Mouse (Mus musculus): ENCODE measurements around the gene Tiam1. TPM values are rescaled to one million over a fixed set of nuclear protein-coding genes. Genes with fewer than 3 reads are reported as not detected.

Tiam1 gene
- polyA plus RNA-seq, 1 experiment: 1.8 TPM

DNA sequence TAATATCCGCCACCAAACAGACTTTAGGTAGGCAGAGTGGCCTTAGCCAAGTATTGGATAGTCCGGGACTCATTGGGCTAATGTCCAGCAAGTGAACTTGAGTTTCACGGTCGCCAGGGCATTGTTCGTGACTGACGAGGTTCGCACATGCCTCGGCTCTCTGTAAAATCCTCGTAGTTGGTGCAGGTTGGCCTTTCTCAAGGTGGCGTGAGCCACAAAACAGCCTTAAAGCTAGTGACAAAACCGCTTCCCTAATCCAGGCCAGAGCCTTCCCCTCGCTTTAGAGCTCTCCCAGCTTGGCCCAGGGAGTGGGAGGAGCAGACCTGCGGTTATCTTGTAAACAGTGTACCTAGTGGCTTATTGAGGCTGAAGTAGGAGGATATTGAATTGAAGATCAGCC is 972 bp upstream of the Tiam1 start:
- Histone ChIP-seq H3K4me1 (ENCODE audit: control insufficient read depth, insufficient read depth, insufficient read length, low read length) (peaks cover 3% of the 10 kb centered on the region; the same call in 1 of the 2 replicates), H3K36me3 (ENCODE audit: control insufficient read depth, insufficient read depth, low read length) (no peaks in the 10 kb centered on the region), H3K4me3 (ENCODE audit: low read depth, low read length) (peak overlapping the region; percentile 82), H3K27me3 (ENCODE audit: control insufficient read depth, insufficient read depth, low read length) (no peaks in the 10 kb centered on the region), H3K27ac (ENCODE audit: insufficient read depth, low read depth, low read length) (no peak overlapping the region)
- no peak for TF ChIP-seq CTCF (IDR thresholded peaks at IDR 0.05; ENCODE audit: extremely low read depth, insufficient read length, insufficient replicate concordance, low read depth, low read length)
- 7% methylated on average over 13 of the region's 13 CpGs for WGBS

DNA sequence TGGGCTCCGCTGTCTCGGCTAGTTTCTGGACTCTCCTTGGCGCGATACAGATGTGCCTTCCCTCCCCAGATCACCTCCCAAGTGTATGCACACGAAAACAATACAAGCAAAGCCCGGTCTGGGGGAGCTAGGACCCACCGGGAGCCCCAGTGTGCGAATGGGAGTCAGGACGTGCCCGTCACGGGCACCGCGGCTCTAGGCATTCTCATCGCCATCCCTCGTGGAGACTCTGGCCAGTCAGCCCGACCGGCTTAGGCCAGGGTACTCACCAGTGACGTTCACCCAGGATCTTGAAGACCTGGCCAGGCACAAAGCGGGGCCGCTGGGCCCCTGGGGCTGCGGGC is 181 bp downstream of the Tiam1 start:
- H3K4me1 ChIP-seq (ENCODE audit: control insufficient read depth, insufficient read depth, insufficient read length, low read length): peaks cover 3% of the 10 kb centered on the region; the same call in 1 of the 2 replicates
- TF ChIP-seq CTCF (IDR thresholded peaks at IDR 0.05; ENCODE audit: extremely low read depth, insufficient read length, insufficient replicate concordance, low read depth, low read length) (0 out of 2 replicates have a peak, but pooled peaks have one; percentile 13), POLR2A (IDR thresholded peaks at IDR 0.05; ENCODE audit: low read depth, low read length) (no peak)
- H3K27ac ChIP-seq (ENCODE audit: insufficient read depth, low read depth, low read length): no peak overlapping the region
- H3K36me3 ChIP-seq (ENCODE audit: control insufficient read depth, insufficient read depth, low read length): no peaks in the 10 kb centered on the region
- no peaks in the 10 kb centered on the region for H3K27me3 ChIP-seq (ENCODE audit: control insufficient read depth, insufficient read depth, low read length)
- peak overlapping the region; percentile 82 for H3K4me3 ChIP-seq (ENCODE audit: low read depth, low read length)
- WGBS: under 1% methylated on average over 21 of the region's 21 CpGs

DNA sequence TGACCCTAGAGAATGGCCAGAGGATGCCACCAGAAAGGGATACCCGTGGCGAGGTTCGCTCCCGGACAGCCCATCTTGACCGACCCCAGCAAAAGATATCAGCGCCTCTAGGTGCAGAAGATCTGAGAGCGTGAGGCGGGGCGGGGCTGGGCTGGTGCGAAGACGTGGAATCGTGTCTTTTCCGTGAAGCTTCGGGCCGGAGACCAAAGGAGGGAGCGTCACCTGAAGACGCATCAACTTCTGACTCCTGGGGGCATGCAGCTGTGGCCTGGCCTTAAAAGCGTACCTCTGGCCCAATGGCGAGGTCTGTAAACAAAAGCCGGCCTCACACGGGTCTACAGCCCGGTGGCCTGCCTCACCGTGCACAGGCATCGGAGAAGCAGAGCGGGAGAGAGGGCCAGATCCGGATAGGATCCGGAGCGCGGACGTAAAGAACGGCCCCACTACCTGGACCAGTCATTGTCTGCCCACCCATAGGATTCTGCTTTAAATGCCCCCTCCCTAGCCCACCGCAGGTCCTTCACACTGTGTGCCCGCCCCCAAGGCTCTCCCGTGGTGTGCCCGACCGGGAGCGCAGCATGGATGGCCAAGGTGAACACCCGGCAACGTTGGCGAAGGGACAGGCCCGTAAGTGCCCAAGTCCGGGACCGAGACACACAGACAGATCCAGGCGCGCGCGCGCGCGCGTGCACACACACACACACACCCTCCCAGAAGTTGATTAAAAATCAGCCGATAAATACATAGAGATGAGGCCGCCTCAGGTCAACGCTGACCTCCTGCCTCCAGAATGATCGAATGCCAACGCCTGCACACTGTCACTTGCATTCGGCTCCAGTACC is 774 bp downstream of the Tiam1 start:
- no peaks in the 10 kb centered on the region for H3K27me3 ChIP-seq (ENCODE audit: control insufficient read depth, insufficient read depth, low read length)
- no peaks in the 10 kb centered on the region for H3K36me3 ChIP-seq (ENCODE audit: control insufficient read depth, insufficient read depth, low read length)
- WGBS: under 1% methylated on average over 57 of the region's 57 CpGs
- no peak overlapping the region for H3K27ac ChIP-seq (ENCODE audit: insufficient read depth, low read depth, low read length)
- TF ChIP-seq POLR2A (IDR thresholded peaks at IDR 0.05; ENCODE audit: low read depth, low read length) (no peak), CTCF (IDR thresholded peaks at IDR 0.05; ENCODE audit: extremely low read depth, insufficient read length, insufficient replicate concordance, low read depth, low read length) (no peak)
- peaks cover 3% of the 10 kb centered on the region; the same call in 1 of the 2 replicates for H3K4me1 ChIP-seq (ENCODE audit: control insufficient read depth, insufficient read depth, insufficient read length, low read length)
- H3K4me3 ChIP-seq (ENCODE audit: low read depth, low read length): peak overlapping the region; percentile 82

DNA sequence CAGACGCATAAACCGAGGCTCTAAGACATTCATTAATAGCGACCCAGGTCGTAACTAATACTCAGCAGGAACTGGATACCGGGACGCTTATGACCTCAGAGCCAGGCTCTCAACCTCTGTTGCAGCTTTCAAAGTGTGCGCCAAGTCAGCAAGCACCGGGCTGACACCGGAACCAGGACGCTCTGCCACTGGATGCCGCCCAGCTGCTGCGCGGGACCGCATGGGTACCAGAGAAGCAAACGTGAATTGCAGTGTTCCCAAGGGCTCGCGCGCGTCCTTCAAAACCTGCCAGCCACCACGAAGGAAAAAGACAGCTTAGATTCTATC is 1.4 kb downstream of the Tiam1 start:
- 3% methylated on average over 20 of the region's 20 CpGs for WGBS

DNA sequence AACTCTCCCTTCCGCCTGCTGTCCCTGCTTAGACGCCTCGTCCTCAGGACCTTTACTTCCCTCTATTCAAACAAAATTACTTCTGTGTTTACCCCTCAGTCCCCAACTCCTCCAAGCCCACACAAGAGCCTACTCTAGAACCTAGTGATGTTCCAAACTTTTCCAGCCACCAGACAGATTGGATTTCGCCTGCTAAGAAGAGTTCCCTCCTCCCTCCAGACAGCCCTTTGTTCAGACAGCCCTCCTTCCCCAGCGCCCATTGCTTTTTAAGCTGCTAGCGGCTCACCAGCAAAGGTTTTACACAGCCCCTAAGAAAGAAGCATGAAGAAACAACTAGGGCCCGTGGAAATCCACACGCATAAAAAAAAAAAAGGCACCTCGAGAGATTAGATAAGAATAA is 2.0 kb downstream of the Tiam1 start:
- H3K4me3 ChIP-seq (ENCODE audit: low read depth, low read length): no peak overlapping the region
- 40% methylated on average over 9 of the region's 9 CpGs for WGBS
- H3K36me3 ChIP-seq (ENCODE audit: control insufficient read depth, insufficient read depth, low read length): no peaks in the 10 kb centered on the region
- H3K27me3 ChIP-seq (ENCODE audit: control insufficient read depth, insufficient read depth, low read length): no peaks in the 10 kb centered on the region
- H3K4me1 ChIP-seq (ENCODE audit: control insufficient read depth, insufficient read depth, insufficient read length, low read length): peaks cover 3% of the 10 kb centered on the region; the same call in 1 of the 2 replicates
- no peak overlapping the region for H3K27ac ChIP-seq (ENCODE audit: insufficient read depth, low read depth, low read length)
- no peak for TF ChIP-seq CTCF (IDR thresholded peaks at IDR 0.05; ENCODE audit: extremely low read depth, insufficient read length, insufficient replicate concordance, low read depth, low read length)
- no peak for TF ChIP-seq POLR2A (IDR thresholded peaks at IDR 0.05; ENCODE audit: low read depth, low read length)

More for the DNA sequence above, 1.4 kb downstream of the Tiam1 start:
- Histone ChIP-seq H3K36me3 (ENCODE audit: control insufficient read depth, insufficient read depth, low read length) (no peaks in the 10 kb centered on the region), H3K27me3 (ENCODE audit: control insufficient read depth, insufficient read depth, low read length) (no peaks in the 10 kb centered on the region), H3K4me1 (ENCODE audit: control insufficient read depth, insufficient read depth, insufficient read length, low read length) (peaks cover 3% of the 10 kb centered on the region; the same call in 1 of the 2 replicates), H3K27ac (ENCODE audit: insufficient read depth, low read depth, low read length) (no peak overlapping the region), H3K4me3 (ENCODE audit: low read depth, low read length) (peak overlapping the region; percentile 82)
- TF ChIP-seq POLR2A (IDR thresholded peaks at IDR 0.05; ENCODE audit: low read depth, low read length) (no peak), CTCF (IDR thresholded peaks at IDR 0.05; ENCODE audit: extremely low read depth, insufficient read length, insufficient replicate concordance, low read depth, low read length) (no peak)

DNA sequence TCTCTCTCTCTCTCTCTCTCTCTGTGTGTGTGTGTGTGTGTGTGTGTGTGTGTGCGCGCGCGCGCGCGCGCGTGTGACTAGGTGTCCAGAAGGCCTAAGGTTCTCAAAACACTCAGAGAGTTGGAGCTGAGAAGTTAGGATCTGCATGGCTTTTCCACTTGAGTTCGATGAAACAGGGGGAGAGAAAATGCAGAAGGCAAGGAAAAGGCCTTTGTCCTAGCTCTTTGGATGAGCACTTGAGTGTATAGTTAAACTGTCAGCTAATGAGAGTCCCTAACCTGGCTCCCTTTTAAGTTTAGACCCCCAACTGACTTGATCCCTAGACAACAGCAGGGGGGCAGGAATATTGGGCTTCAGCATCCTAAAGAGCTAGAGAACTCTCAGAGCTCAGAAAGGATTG is 3.0 kb downstream of the Tiam1 start:
- 98% methylated on average over 10 of the region's 10 CpGs for WGBS
- no peaks in the 10 kb centered on the region for H3K36me3 ChIP-seq (ENCODE audit: control insufficient read depth, insufficient read depth, low read length)
- TF ChIP-seq POLR2A (IDR thresholded peaks at IDR 0.05; ENCODE audit: low read depth, low read length) (no peak), CTCF (IDR thresholded peaks at IDR 0.05; ENCODE audit: extremely low read depth, insufficient read length, insufficient replicate concordance, low read depth, low read length) (no peak)
- H3K4me1 ChIP-seq (ENCODE audit: control insufficient read depth, insufficient read depth, insufficient read length, low read length): peaks cover 3% of the 10 kb centered on the region; the same call in 1 of the 2 replicates
- no peak overlapping the region for H3K27ac ChIP-seq (ENCODE audit: insufficient read depth, low read depth, low read length)
- no peaks in the 10 kb centered on the region for H3K27me3 ChIP-seq (ENCODE audit: control insufficient read depth, insufficient read depth, low read length)
- H3K4me3 ChIP-seq (ENCODE audit: low read depth, low read length): no peak overlapping the region

DNA sequence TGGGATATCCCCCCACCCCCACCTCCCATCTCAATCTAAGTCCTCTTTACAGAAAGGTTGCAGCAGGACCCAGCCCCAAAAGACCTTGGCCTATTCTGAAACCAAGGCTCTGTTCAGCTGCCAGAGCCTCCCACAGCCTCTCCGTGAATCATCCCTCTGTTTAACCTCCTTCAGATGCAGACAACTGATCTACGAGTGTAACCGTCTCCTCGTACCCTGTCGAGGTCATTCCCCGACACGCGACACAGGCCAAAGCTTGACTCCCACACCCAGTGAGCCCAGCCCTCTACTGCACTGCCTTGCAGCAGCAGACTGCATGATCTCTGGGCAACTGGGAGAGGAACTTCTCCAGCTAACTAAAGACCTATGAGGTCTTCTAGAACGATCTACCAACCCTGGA is 3.9 kb downstream of the Tiam1 start:
- Histone ChIP-seq H3K4me1 (ENCODE audit: control insufficient read depth, insufficient read depth, insufficient read length, low read length) (peaks cover 3% of the 10 kb centered on the region; the same call in 1 of the 2 replicates), H3K4me3 (ENCODE audit: low read depth, low read length) (no peak overlapping the region), H3K27ac (ENCODE audit: insufficient read depth, low read depth, low read length) (no peak overlapping the region), H3K36me3 (ENCODE audit: control insufficient read depth, insufficient read depth, low read length) (no peaks in the 10 kb centered on the region), H3K27me3 (ENCODE audit: control insufficient read depth, insufficient read depth, low read length) (no peaks in the 10 kb centered on the region)
- TF ChIP-seq CTCF (IDR thresholded peaks at IDR 0.05; ENCODE audit: extremely low read depth, insufficient read length, insufficient replicate concordance, low read depth, low read length) (no peak), POLR2A (IDR thresholded peaks at IDR 0.05; ENCODE audit: low read depth, low read length) (no peak)
- WGBS: 82% methylated on average over 9 of the region's 9 CpGs

All from small intestine, adult 2 months (tissue).